Mouse (Mus musculus) spleen, adult 2 months (tissue): ENCODE measurements around the gene Prex1. TPM values are rescaled to one million over a fixed set of nuclear protein-coding genes. Genes with fewer than 3 reads are reported as not detected.

Source experiments
- DNase-seq, 2 experiments: peaks; one replicate each; pipeline versions ENCODE4 v3.0.0 to v3.0.0-alpha.2; 2012 to 2021; ENCODE audit warnings: low spot score in 2 of 2, low read depth in 1 of 2
- H3K27ac ChIP-seq: fragments of 200-500 bp; 2 replicates; pipeline ENCODE4 v1.5.1; 2012; ENCODE audit warnings: low read length, inconsistent platforms; ENCODE audit not compliant: insufficient read depth
- H3K27me3 ChIP-seq: fragments of 200-500 bp; 2 replicates; pipeline ENCODE4 v1.6.1; 2012; ENCODE audit warnings: mild to moderate bottlenecking, moderate library complexity, low read length, inconsistent platforms; ENCODE audit not compliant: control insufficient read depth, insufficient read depth
- H3K36me3 ChIP-seq: fragments of 200-500 bp; 2 replicates; pipeline ENCODE4 v1.6.1; 2012; ENCODE audit warnings: mild to moderate bottlenecking, low read length, inconsistent platforms; ENCODE audit not compliant: control insufficient read depth, insufficient read depth
- H3K4me1 ChIP-seq: fragments of 200-500 bp; 2 replicates; pipeline ENCODE4 v1.6.1; 2011; ENCODE audit warnings: inconsistent platforms; ENCODE audit not compliant: control insufficient read depth, insufficient read depth, insufficient read length
- H3K4me3 ChIP-seq: fragments of 200-500 bp; 2 replicates; pipeline ENCODE4 v1.5.1; 2011; ENCODE audit warnings: mild to moderate bottlenecking, inconsistent platforms; ENCODE audit not compliant: insufficient read depth, insufficient read length; ENCODE audit errors: extremely low read depth
- CTCF ChIP-seq: fragments of 200-500 bp; IDR thresholded peaks from 2 replicates; pipeline ENCODE4 v1.5.1; 2011; ENCODE audit warnings: mild to moderate bottlenecking, inconsistent platforms; ENCODE audit not compliant: insufficient read depth, insufficient read length, insufficient replicate concordance; ENCODE audit errors: extremely low read depth
- POLR2A ChIP-seq: fragments of 200-500 bp; IDR thresholded peaks from 2 replicates; pipeline ENCODE4 v1.6.1; 2011; ENCODE audit warnings: low read depth, low read length, inconsistent platforms
- WGBS: fragments of 180-500 bp; shearing (Covaris S2); methylation state at CpG from one replicate; pipeline ENCODE4 v1.1.7; 2018; 5-methylcytosine and 5-hydroxymethylcytosine counted together
- polyA plus RNA-seq: library from polyadenylated mRNA; depleted of rRNA; stranded (reverse); fragments of >200 nt; gene quantifications from 2 replicates; pipeline ENCODE4 v1.2.3, GENCODE M21; 2012

The Prex1 gene
- polyA plus RNA-seq, 1 experiment: 123 TPM

DNA sequence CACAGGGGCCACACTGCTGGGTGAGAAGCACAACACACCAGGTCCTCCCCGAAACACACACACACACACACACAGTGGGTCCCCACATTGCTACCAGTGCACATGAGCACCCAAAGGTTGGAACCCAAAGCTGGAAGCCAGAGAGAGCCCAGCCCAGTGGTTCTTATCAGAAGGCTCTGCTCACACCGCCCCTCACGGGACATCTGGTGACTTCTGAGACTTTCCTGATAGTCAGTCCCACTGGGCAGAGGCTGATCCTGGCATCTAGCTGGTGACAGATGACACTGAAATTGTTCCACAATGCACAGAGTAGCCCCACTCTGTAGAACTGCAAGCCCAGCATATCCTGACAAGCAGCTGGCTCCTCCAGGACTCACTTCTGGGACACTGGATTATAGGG is 10.1 kb downstream of the Prex1 start:
- Histone ChIP-seq H3K36me3 (peaks cover 7% of the 10 kb centered on the region), H3K27me3 (no peaks in the 10 kb centered on the region), H3K27ac (peak overlapping the region; percentile 24; the same call in 1 of the 2 replicates), H3K4me1 (peaks cover 19% of the 10 kb centered on the region; the same call in 1 of the 2 replicates), H3K4me3 (no peak overlapping the region)
- WGBS: 89% methylated on average over 3 of the region's 3 CpGs
- no peak for DNase-seq
- TF ChIP-seq POLR2A (no peak), CTCF (no peak)

DNA sequence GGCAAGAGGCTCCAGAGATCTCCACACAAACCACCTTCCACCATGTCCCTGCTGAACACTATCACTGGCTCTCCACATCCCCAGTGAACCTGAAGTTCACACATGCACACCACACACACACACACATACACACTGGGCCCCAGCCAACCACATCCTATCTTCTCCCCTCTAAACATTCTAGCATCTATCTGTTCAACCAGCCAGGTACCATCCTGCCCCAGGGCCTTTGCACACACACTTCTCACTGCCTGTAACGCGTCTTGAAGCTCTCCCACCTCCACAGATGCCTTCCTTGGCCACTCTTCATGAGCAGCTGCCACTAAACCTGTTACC is 11.6 kb downstream of the Prex1 start:
- Histone ChIP-seq H3K27ac (peak overlapping the region; percentile 70), H3K36me3 (peaks cover 7% of the 10 kb centered on the region), H3K27me3 (no peaks in the 10 kb centered on the region), H3K4me1 (peaks cover 20% of the 10 kb centered on the region; the same call in 1 of the 2 replicates), H3K4me3 (no peak overlapping the region)
- DNase-seq: peak in 1 of 2 experiments; percentile 21
- TF ChIP-seq CTCF: no peak
- TF ChIP-seq POLR2A: no peak
- 86% methylated on average over 2 of the region's 2 CpGs for WGBS

DNA sequence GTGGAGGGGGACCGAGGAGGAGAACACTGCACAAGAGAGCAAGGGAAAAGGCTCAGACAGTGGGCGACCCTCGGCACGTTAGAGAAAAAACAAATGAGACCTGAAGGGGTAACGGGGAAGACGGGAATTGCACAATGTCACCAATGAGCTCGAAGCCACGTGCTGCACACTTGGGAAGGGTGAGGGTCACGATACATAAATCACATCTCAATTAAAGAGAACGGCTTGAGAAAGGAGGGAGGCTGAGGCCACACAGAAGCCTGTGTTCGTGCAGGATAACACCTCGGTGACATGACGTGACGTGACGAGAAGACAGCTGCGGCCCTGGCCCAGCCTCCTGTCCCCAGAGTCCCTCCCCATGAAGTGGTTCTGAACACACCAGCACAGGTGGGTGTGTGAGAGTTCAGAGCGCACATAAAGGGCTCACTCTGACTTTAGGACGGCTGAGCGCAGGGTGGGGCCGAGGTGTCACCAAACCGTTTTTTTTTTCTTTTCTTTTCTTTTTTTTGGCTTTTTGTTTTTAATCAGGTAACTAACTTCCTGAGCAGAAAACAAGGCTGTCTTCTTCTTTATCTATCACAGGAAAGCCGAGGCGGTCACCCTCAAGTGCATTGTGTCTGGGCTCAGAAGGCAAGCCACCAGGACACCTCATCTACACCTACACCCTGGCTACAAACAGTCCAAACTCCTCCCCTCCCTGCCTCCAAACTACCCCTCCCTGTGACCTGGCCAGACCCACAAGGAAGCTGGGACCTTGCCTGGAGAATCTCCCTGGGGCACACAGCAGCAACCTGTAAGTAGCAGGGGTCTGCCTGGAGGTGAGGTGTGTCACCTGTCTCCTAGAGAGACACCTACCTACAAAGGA is 12.2 kb downstream of the Prex1 start:
- Histone ChIP-seq H3K27me3 (no peaks in the 10 kb centered on the region), H3K4me1 (peaks cover 20% of the 10 kb centered on the region; the same call in 1 of the 2 replicates), H3K27ac (peak overlapping the region; percentile 70), H3K4me3 (no peak overlapping the region), H3K36me3 (peaks cover 7% of the 10 kb centered on the region)
- TF ChIP-seq POLR2A: no peak
- no peak for TF ChIP-seq CTCF
- 74% methylated on average over 23 of the region's 23 CpGs for WGBS
- DNase-seq: peak in 1 of 2 experiments; percentile 53

DNA sequence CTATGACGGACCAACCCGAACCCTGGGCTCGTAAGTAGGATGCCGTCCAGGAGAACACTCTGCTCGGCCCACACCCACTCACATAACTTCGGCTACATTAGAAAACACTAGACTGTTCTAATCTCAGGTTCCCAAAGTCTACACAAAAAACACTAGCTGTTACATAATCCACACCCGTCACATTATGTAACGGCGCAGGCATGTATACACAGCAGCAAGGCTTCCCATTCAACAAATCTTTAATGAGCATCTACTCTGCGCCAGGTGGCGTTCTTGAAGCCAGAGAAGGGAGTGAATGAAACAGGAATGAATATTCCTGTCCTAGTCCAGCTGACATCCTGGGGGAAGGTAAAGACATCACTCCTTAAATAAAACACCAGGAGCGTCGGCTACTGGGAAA is 12.9 kb downstream of the Prex1 start:
- Histone ChIP-seq H3K27me3 (no peaks in the 10 kb centered on the region), H3K4me1 (peaks cover 20% of the 10 kb centered on the region; the same call in 1 of the 2 replicates), H3K27ac (peak overlapping the region; percentile 66), H3K36me3 (peaks cover 7% of the 10 kb centered on the region), H3K4me3 (no peak overlapping the region)
- no peak for DNase-seq
- no peak for TF ChIP-seq CTCF
- TF ChIP-seq POLR2A: no peak
- WGBS: 89% methylated on average over 13 of the region's 13 CpGs

DNA sequence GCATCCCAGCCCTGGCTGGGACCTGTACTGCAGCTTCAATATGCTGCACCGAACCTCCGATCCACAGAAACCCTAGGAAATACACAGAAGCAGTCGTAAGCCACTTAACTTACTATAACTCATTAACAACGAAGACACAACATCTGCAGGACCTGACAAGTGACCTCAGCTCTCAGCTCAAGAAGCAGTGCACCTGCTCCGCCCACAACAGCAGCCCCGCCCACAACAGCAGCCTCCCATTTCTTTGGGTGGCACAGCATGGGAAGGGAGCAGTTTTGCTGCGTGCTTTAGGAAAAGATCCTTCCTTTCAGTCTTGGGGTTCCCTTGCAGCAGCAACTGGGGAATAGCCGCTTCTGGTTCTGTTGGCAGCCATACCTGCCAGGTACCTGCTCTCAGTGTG is 13.5 kb downstream of the Prex1 start:
- no peak overlapping the region for H3K27ac ChIP-seq
- WGBS: 84% methylated on average over 8 of the region's 8 CpGs
- H3K27me3 ChIP-seq: no peaks in the 10 kb centered on the region
- H3K36me3 ChIP-seq: peaks cover 2% of the 10 kb centered on the region; the same call in 1 of the 2 replicates
- DNase-seq: no peak
- TF ChIP-seq CTCF (no peak), POLR2A (no peak)
- no peak overlapping the region for H3K4me3 ChIP-seq
- peaks cover 20% of the 10 kb centered on the region; the same call in 1 of the 2 replicates for H3K4me1 ChIP-seq

DNA sequence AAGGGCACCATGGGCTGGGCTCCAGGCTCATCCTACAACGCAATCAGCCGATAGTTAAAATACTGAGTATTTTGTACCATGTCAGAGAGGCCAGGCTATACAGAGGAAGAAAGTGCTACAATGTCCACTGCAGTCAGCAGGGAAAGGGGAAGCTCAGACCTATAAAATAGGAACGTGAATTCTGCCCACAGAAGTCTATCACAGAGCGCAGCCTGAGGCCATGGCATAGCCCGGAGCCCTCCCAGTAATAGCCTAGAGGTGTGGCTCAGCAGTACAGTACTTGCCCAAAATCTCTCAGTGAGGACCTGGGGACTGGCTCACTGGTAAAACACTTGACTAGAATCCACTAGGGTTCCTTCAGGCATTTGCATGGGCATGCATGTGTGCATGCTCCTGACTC is 14.1 kb downstream of the Prex1 start:
- 75% methylated on average over 5 of the region's 5 CpGs for WGBS
- TF ChIP-seq CTCF: no peak
- no peak for TF ChIP-seq POLR2A
- no peaks in the 10 kb centered on the region for H3K27me3 ChIP-seq
- 0 out of 2 replicates have a peak, but pooled peaks cover 2% of the 10 kb centered on the region for H3K36me3 ChIP-seq
- H3K4me3 ChIP-seq: no peak overlapping the region
- DNase-seq: no peak
- no peak overlapping the region for H3K27ac ChIP-seq
- H3K4me1 ChIP-seq: peaks cover 20% of the 10 kb centered on the region; the same call in 1 of the 2 replicates

DNA sequence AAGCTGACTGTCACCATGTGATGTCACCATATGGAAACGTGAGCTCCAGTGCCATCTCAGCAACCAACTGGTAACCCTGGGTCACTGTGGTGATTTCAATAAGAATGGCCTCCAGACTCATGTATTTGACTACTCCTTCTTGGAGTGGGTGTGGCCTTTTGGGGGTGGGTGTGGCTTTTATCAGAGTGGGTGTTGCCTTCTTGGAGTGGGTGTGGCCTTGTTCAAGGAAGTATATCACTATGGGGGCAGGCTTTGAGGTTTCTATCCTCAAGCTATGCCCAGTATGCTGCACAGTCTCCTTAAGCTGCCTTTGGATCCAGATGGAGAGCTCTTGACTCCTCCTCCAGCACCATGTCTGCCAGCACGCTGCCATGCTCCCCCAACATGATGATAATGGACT is 19.0 kb downstream of the Prex1 start:
- no peaks in the 10 kb centered on the region for H3K36me3 ChIP-seq
- WGBS: 98% methylated on average over 2 of the region's 2 CpGs

More for the DNA sequence above, 19.0 kb downstream of the Prex1 start:
- DNase-seq: no peak
- no peaks in the 10 kb centered on the region for H3K27me3 ChIP-seq
- TF ChIP-seq CTCF (no peak), POLR2A (no peak)
- no peak overlapping the region for H3K4me3 ChIP-seq
- peaks cover 11% of the 10 kb centered on the region; the same call in 1 of the 2 replicates for H3K4me1 ChIP-seq
- H3K27ac ChIP-seq: no peak overlapping the region
